Mouse (Mus musculus) heart, adult 18-20 months (tissue): Measurements from ENCODE around the gene Ccm2. TPM values are rescaled to one million over a fixed set of nuclear protein-coding genes. Genes with fewer than 3 reads are reported as not detected.

Experiments
- total RNA-seq, 2 experiments: library from RNA; stranded (reverse); gene quantifications; 2 replicates each; pipeline ENCODE4 v1.2.3; 2021

Ccm2 gene
- total RNA-seq, 2 experiments from 2014 or later = 24.7 to 26.0 TPM

Other genes starting within 250 kb of the Ccm2 start
- 10 to 100 TPM; 33.8 to 37.0 TPM for gene Zmiz2, start 157.8 kb upstream of the Ccm2 start, total RNA-seq
- 100 to 1,000 TPM; 304 to 366 TPM for gene Ppia, start 131.4 kb upstream of the Ccm2 start, total RNA-seq
- gene H2afv, start 102.4 kb upstream of the Ccm2 start, total RNA-seq = 10 to 100 TPM; 71.4 to 86.8 TPM
- gene Purb, start 71.0 kb upstream of the Ccm2 start, total RNA-seq = 10 to 100 TPM; 29.5 to 31.0 TPM
- 1 to 10 TPM; 1.6 to 2.9 TPM for gene Myo1g, start 25.9 kb upstream of the Ccm2 start, total RNA-seq
- 1 to 10 TPM in 1 of 2 experiments, under 1 TPM in 1; 0.62 to 1.2 TPM for gene Nacad, start 59.2 kb downstream of the Ccm2 start, total RNA-seq
- 100 to 1,000 TPM; 103 to 107 TPM for gene Tbrg4, start 79.2 kb downstream of the Ccm2 start, total RNA-seq
- gene Wap, start 91.8 kb downstream of the Ccm2 start, total RNA-seq = not detected
- 1 to 10 TPM; 7.6 to 7.9 TPM for gene Ramp3, start 111.6 kb downstream of the Ccm2 start, total RNA-seq